Mouse (Mus musculus): ENCODE data around the gene Rgs7bp. TPM values are rescaled to one million over a fixed set of nuclear protein-coding genes. Genes with fewer than 3 reads are reported as not detected.
"Not testable (repeated sequence)": the region's sequence is repeated elsewhere in the genome, so short reads cannot be mapped to it uniquely, and the experiment has no call there.

Gene Rgs7bp
- total RNA-seq, 2 experiments from 2014 or later: 3.1 to 3.2 TPM

DNA sequence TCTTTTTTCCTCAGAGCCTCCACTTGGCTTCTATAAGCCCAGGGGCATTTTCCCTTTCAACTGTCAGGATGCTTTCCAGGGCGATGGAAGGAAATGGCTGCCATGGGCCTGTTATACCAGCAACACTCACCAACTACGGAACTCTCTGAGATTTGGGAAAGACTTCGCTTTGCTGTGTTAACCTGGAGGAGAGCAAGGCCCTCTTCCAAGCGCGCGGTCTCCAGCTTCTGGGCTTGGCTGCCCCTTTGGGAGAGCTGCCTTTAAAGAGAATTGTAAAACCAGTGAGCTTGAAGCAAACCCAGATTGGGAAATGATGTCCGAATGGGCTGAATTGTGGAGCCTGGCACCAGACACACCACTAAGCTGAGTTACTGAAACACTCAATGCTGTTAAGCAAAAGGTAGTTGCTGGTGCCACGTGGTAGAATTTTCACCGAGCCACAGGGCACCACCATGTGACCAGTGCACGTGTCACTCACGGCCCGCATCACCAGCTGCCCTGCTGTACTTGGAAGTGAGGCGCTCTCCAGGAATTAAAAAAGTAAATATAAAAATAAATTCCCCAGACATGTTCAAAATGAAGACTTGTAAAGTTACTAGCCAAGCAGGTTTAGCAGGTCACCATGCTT is 115.7 kb downstream of the Rgs7bp start:
- DNase-seq (ENCODE audit: low spot score in 2 of 2): no peak

DNA sequence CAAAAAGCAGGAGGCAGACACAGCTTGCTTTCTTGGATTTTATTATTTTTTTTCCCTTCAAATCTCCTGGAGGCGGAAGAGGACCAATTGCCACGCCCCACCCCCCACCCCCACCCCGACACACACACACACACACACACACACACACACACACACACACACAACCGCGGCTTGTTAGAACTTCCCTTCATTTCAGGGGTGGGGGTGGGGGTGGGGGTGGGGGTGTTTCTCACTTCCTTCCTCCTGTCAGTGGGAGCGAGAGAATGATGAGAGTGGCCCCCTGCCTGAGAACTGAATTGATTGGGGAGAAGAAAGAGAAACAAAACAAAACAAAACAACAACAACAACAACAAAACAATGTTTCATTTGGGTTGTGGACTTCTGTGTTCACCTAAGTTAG is 117.0 kb downstream of the Rgs7bp start:
- no peak for DNase-seq (ENCODE audit: low spot score in 2 of 2)

DNA sequence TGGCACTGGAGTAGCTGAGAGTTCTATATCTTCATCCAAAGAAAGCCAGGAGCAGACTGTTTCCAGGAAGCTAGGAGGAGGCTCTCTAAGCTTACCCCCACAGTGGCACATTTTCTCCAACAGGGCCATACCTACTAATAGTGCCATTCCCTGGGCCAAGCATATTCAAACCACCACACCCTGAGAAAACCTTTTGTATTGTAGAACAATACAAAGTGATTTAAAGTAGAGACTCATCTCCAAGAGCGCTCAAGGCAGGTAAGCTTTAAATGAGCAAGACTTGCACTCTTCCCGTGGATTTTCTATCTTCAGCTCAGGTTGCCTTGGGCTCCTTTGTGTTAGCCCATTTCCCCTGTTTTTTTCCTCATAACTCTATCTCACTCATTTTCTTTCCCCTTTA is 118.1 kb downstream of the Rgs7bp start:
- DNase-seq (ENCODE audit: low spot score in 2 of 2): no peak

DNA sequence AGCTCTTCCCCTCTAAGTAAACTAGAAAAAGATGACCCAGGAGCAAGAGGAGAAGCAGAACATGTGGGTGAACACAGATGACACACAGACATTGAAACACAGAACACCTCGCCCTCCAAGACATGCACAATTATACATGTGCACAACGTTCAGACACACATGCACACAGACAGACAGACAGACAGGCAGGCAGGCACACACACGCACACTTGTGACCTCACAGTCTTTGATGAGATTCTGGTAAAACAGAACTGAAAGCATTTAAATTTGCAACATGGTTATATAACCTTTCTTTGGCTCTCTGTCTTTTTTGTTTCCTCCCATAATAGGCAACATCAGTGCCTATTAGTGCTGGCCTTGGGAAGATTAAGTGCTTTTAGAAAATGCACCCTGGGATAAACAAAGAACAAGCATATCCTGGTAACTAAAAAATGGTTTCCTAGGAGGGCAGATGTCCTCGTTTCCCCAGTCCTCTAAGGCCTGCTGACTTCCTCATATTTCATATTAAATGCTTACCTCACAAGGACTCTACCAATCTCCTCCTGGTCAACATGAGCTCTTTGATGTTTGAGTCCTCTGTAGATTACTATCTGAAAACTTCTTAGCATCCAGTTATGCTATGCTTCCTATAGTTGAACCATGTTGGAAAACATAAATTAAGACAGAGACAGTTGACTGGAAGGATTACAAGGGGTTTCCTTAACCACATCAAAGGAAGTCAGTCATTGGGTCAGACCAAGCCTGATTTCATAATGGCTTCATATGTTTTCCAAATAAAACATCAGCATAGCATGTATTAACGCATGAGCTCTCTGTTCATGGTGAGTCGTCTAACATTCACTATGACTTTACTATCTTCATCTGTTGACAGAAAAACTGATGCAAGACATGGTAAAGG is 122.8 kb downstream of the Rgs7bp start:
- no peak for DNase-seq (ENCODE audit: low spot score in 2 of 2)

DNA sequence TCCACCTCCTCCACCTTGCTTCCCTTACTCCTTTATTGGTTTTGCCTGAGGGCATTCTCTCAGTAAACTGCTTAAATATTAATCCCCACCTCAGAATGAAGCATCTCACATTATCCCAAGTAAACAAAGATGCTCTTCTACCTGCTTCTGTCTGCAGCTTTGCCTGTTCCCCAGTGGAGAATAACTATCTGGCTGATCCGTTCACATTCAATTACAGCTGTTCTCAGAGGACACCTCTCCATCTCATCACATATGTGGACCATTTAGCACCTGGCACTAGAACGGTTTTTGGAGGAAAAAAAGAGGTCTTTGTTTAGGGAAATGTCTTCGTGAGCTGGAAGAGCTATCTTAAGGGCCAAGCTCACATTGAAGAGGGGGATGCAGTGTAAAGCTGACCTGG is 123.9 kb downstream of the Rgs7bp start:
- no peak for DNase-seq (ENCODE audit: low spot score in 2 of 2)

DNA sequence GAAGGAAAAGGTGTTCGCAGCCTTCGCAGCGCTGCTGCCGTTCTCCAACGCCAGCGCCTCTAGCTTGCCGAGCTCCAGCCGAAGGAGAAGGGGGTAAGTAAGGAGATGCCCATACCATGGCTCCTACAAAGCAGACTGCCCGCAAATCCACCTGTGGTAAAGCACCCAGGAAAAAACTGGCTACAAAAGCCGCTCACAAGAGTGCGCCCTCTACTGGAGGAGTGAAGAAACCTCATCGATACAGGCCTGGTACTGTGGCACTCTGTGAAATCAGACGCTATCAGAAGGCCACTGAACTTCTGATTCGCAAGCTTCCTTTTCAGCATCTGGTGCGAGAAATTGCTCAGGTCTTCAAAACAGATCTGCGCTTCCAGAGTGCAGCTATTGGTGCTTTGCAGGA is 136.1 kb downstream of the Rgs7bp start:
- DNase-seq (ENCODE audit: low spot score in 2 of 2): no peak

DNA sequence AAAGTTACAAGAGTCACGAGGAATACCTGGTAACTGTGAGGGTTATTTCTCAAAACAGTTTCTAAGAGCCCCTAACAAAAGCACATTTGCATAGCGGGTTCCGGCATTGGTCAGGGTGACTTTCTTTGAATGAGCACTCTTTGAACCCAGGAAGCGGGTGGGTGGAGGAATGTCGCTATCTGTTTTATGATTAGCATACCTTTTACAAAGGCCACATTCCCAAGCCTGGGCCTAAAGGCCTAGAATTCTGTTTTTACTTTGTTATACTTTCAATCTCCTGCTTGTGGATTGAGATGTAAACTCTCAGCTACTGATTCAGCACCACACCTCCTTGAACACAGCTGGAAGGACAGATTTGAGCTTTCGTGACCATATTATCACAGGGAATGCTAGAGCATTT is 138.0 kb downstream of the Rgs7bp start:
- not testable (repeated sequence) for DNase-seq (ENCODE audit: low spot score in 2 of 2)

DNA sequence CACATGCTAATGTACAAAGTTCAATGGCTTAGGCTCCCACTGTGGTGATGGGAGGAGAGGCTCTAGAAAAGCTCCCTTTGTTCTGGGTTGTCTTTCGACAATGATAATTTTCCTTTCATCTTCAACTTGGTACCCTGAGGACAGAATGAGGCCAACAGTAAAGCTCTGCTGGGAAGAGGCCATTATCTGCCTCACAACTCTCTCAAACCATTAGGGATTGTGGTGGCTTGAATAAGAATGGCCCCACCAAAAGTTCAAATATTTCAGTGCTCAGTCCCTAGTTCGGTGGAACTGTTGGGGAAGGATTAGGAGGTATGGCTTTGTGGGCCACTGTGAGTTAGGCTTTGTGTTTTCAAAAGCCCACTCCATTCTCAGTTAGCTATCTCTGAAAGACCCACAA is 138.6 kb downstream of the Rgs7bp start:
- no peak for DNase-seq (ENCODE audit: low spot score in 2 of 2)

DNA sequence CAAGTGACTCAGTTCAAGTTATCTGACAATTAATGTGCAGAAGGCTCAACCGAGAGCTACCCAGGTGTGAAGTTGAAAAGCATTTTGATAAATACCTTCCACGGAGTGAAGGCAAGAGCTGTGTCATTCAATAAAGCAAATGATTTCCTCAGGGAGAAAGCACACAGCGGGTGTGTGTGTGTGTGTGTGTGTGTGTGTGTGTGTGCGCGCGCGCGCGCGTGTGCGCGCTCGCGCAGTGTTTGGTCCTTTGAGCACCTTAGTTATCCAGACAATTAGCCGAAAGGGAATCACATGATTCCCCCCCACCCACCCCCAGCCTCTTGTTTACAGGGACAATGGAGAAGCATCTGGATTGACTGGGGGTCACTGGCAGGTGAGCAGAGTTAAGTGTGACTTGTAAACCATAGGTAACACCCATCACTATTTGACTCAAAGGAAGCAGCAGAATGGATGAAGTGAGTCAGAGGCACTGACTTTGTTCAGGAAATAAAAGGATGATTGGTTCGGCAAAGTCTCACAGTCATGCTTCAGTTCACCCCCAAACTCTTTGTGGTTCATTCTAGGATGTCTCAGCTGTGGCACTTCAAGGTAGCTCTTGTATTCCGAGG is 140.3 kb downstream of the Rgs7bp start:
- no peak for DNase-seq (ENCODE audit: low spot score in 2 of 2)

DNA sequence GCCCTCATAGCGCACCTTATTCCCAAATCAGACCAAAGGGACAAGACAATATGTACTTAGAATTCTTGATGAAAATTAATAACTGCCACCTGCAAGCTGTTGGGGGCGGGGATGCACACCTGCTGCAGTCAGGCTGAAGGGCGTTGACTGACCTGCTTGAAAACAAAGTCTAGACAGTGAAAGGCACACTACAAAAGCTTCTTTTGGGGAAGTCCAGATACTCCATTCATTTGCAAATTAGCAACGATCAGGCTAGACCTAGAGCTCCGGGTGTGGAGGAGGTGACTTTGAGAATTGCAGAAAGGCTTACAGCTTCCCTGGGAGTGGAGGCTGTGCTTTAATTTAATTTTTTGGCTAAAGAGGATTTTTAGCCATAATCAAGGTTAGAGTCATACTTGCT is 143.1 kb downstream of the Rgs7bp start:
- not testable (repeated sequence) for DNase-seq (ENCODE audit: low spot score in 2 of 2)

DNA sequence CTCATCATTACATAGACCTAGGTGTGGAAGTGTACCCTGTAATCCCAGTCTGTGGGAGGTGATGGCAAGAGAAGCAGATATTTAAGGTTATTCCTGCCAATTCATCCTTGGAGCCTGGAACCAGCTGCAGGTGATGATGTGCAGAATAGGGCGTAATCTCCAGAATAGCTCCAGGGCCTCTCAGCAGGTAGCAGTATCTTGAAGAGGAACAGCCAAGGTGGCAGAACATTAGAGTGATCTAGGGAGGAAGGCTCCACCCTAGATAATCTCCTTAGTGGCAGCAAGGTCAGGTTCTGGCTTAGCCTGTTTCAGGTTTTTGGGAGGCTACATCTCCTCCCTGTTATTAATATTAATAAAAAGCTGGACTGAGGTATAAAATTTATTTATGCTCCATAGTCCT is 143.7 kb downstream of the Rgs7bp start:
- not testable (repeated sequence) for DNase-seq (ENCODE audit: low spot score in 2 of 2)

DNA sequence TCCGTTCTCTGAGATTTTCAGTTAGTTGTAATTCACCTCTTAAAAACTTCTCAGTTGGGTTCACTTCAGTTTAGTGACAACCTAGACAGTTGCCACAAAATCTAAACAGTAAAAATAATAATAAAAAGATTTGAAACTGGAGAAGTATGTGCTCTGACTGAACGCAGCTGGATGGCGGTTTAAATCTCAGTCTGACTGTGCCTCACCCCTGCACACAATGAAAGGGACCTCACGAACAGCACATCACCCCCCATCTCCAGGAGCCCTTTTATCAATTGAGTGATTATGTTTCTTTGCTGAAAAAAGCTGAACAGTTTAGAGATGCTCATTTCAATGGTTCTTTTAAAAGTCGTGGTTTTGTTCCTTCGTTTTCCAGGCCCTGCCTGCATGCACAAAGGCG is 146.0 kb downstream of the Rgs7bp start:
- DNase-seq (ENCODE audit: low spot score in 2 of 2): no peak

Other genes with a start within 250 kb of the Rgs7bp start
- 10 to 100 TPM; 22.7 to 24.1 TPM for gene Cwc27, start 237.8 kb downstream of the Rgs7bp start, total RNA-seq (2021)
- gene Shisal2b, start 191.0 kb downstream of the Rgs7bp start, total RNA-seq (2021): not detected
- not detected for gene 4933425L06Rik, start 27.2 kb upstream of the Rgs7bp start, total RNA-seq (2021)
- 10 to 100 TPM; 15.7 to 16.4 TPM for gene Rnf180, start 239.9 kb upstream of the Rgs7bp start, total RNA-seq (2021)